Mouse (Mus musculus) heart, postnatal 25 days (tissue): Measurements from ENCODE around the gene Tgfb1. TPM values are rescaled to one million over a fixed set of nuclear protein-coding genes. Genes with fewer than 3 reads are reported as not detected.
"Not testable (repeated sequence)": the region's sequence is repeated elsewhere in the genome, so short reads cannot be mapped to it uniquely, and the experiment has no call there.

Experiments used
- DNase-seq: peaks from one replicate; pipeline ENCODE4 v3.0.0; 2022; ENCODE audit warnings: low spot score
- intact Hi-C: fragments of 180-260 bp; cut with DNase I; formaldehyde crosslinking; loops from one replicate; pipeline ENCODE4 v1.15.1; 2025
- total RNA-seq, 2 experiments: library from RNA; stranded (reverse); gene quantifications; 2 replicates each; pipeline ENCODE4 v1.2.3; 2021

The Tgfb1 gene
- total RNA-seq, 2 experiments from 2014 or later, result 23.8 to 24.5 TPM

- intact Hi-C loops, result loop anchor here (2.0 kb wide), 1 partner anchor 29 kb away; no protein-coding TSS in a partner anchor
- DNase-seq, result not testable (repeated sequence)
Measured at GRCm38 (mm10) chr7:25721776-25722175, 35.0 kb downstream of the Tgfb1 start.

DNA sequence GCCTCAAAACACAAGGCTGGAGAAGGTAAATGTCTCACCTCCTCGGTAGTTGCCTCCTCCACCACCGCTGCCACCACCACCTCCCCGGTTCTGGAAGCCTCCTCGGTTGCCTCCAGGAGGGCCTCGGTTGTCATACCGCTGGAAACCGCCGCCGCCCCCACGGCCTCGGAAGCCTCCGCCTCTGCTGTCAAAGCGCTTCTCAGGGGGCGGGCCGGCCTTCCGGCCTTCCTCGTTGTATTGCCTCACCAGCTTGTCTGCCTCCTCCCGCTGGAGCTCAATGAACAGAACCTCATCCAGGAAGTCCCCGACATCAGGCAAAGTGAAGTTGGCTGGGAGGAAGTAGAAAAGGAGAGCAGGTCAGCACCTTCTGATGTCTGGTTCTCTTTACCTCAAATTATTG is 39.1 kb downstream of the Tgfb1 start:
- intact Hi-C loops, result no loop called here

DNA sequence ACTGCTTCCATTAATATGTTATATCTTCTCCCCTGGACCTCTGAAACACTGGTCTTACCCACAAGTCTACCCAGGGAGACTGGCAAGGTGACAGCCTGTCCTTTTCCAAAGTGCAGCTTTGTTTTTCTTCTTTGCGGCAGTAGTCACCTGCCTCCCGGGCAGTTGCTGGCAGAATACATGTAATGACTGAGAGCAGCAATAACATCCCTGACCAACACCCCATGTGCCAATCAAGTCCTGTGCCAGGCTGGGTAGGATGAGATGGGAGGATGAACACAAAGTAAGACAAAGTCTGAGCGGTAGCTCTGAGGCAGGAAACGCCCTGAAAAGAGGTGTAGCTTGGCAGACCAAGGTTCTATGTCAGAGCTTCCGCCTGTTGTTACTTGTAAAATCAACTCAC is 41.0 kb downstream of the Tgfb1 start:
- intact Hi-C loops, result no loop called here

More for the DNA sequence above, 39.1 kb downstream of the Tgfb1 start:
- no peak for DNase-seq

GRCm38 (mm10) chr7:25729396-25729795 is 42.6 kb downstream of the Tgfb1 start:
- DNase-seq, result no peak
- intact Hi-C loops, result no loop called here

More for the DNA sequence above, 41.0 kb downstream of the Tgfb1 start:
- DNase-seq, result no peak

GRCm38 (mm10) chr7:25729862-25730261 is 43.1 kb downstream of the Tgfb1 start:
- intact Hi-C loops, result no loop called here
- DNase-seq, result peak; percentile 64

DNA sequence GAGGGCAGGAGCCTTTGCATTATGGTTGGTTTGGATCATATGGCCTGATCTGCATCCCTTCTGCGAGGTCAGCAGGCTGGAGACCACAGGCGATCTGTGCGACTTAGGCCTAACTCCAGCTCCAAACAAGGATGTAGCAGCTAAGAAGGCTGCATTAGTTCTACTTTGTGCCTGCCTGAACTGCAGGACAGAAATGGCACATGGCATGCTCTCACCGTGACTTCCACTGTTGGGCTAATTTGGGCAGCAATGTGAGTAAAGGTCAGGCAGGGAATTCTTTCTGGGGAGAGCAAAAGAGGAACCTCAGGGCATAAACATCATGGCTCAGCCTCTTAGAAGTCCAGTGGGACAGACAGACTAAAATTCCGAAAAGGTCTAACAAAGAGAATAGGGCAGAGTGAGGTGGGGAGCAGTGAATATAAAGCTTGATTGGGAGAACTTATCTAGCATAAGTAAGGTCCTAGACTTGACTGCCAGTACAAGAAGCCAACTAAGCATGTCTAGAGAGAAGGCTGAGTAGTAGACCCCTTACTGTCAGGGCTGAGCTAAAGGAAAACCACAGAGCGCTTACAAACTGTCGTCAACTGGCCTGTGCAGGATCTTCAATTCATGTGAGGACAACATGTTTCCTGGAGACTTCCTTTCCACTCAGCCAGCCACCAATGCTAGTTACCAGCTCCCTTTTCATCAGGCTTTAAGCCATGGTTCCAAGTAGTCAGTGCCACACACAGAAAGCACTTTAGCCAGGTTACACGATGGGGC is 44.7 kb downstream of the Tgfb1 start:
- DNase-seq, result no peak
- intact Hi-C loops, result loop anchor here (2.0 kb wide), 1 partner anchor 15 kb away; no protein-coding TSS in a partner anchor

GRCm38 (mm10) chr7:25734991-25735390 is 48.2 kb downstream of the Tgfb1 start:
- intact Hi-C loops, result no loop called here
- no peak for DNase-seq

DNA sequence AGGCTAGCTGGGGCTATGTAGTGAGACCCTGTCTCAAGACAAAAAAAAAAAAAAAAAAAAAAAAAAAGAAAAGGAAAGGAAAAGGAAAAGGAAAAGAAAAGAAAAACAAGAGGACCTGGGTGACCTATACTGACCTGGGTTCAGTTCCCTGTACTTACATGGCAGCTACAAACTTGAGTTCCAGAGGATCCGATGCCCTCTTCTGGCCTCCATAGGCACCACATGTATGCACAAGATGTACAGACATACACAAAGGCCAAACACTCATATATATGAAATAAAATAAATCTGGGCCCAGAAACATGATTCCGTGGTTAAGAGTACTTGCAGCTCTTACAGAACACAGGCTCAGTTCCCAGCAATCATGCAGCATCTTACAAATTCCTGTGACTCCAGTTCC is 50.1 kb downstream of the Tgfb1 start:
- no peak for DNase-seq
- intact Hi-C loops, result no loop called here

- DNase-seq, result no peak
- intact Hi-C loops, result no loop called here
Measured at GRCm38 (mm10) chr7:25738277-25738676, 51.5 kb downstream of the Tgfb1 start.

DNA sequence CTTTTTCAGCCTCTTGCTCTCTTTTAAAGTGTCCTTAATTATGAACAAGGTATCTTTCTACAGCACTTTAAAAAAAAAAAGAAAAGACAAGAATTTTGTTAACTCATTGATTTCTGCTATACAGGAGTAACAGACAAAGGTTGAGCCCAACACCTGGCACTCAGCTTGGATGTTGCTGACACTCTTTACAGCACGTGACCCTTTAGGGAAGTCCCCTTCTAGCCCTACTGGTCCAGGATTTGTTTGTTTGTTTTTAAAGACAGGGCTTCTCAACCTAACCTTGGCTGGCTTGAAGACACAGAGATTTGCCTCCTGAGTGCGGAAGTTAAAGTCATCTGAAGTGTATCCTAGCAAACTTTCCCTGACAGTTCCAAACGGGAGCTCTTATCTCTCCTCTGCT is 60.0 kb downstream of the Tgfb1 start:
- intact Hi-C loops, result loop anchor here (2.0 kb wide), 1 partner anchor 14 kb away; no protein-coding TSS in a partner anchor
- no peak for DNase-seq

DNA sequence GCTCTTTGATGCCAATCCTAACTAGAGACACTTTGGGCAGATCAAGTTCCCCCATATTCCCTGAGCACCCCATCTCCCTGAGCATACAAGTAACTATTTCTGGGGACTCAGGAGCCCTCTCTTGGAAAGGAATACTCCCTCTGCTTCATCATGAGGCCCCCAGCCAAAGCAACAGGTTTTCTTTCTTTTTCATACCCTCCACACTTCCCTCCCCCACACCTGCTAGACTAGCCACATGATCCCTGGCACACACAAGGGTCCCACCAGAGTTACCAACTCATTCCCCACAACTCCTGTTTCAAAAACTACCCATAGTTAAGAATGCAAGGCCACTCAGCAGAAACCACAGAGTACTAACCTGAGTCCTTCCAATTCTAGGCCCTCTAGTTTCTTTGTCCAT is 66.3 kb downstream of the Tgfb1 start:
- DNase-seq, result no peak
- intact Hi-C loops, result loop anchor here (5.0 kb wide), 1 partner anchor 71 kb away; the partner anchor contains the start of gene B9d2

DNA sequence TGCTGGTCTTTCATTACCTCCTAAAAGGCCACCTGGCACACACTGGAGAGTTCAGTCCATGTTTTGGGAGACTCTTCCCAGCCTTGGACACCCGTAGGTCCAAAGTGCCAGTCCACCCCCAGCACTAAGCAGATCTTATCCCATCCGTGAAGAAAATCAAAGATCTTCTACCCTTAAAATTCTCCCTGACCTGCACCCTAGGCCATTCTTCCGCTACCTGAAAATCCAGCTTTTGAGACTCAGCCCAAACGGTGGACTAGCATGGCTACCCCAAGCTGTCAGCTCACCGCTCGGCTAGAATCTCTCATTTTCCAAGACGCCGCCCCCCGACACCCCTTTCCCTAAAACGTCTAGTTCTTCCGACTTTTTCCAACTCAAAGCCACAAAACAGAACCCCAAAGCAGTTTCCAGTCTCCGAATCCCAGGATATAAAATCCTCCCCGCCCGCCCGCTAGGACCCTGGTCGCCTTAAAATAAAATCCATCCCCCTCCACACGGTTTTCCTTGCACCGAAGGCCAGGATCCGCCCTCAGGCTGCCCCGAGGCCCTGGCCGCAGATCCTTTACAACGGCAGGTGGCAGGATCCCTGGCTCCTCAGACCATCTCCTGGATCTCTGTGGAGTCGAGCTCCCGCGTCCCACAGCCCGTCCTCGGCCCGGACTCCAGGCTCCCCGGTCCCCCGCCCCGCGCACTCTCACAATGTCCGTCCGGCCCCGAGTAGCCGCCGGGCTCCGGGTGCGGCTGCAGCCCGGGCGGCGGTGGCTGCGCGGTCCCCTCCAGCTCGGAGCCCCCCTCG is 67.0 kb downstream of the Tgfb1 start:
- peak; percentile 22 for DNase-seq
- intact Hi-C loops, result loop anchor here (5.0 kb wide), 1 partner anchor 72 kb away; the partner anchor contains the start of gene B9d2

- intact Hi-C loops, result loop anchor here (5.0 kb wide), 1 partner anchor 72 kb away; the partner anchor contains the start of gene B9d2
- DNase-seq, result no peak
Measured at GRCm38 (mm10) chr7:25754439-25754737, 67.6 kb downstream of the Tgfb1 start.

Other genes with a start within 250 kb of the Tgfb1 start
- gene Ceacam1, start 209.4 kb upstream of the Tgfb1 start, total RNA-seq, result 10 to 100 TPM; 12.4 to 14.7 TPM
- gene Ceacam2, start 147.1 kb upstream of the Tgfb1 start, total RNA-seq, result 1 to 10 TPM; 2.2 to 2.4 TPM
- under 1 TPM in 1 of 2 experiments, not detected in 1; 0.29 TPM for gene Erich4, start 71.1 kb upstream of the Tgfb1 start, total RNA-seq
- gene Dmac2, start 67.6 kb upstream of the Tgfb1 start, total RNA-seq, result 10 to 100 TPM; 60.4 to 65.0 TPM
- 1 to 10 TPM; 2.3 to 4.2 TPM for gene B3gnt8, start 60.3 kb upstream of the Tgfb1 start, total RNA-seq
- gene Bckdha, start 28.0 kb upstream of the Tgfb1 start, total RNA-seq, result 100 to 1,000 TPM; 184 to 199 TPM
- 10 to 100 TPM; 16.0 to 16.3 TPM for gene Exosc5, start 27.8 kb upstream of the Tgfb1 start, total RNA-seq
- not detected for gene Tmem91, start 11.8 kb upstream of the Tgfb1 start, total RNA-seq
- gene B9d2, start 6.2 kb upstream of the Tgfb1 start, total RNA-seq, result 10 to 100 TPM in 1 of 2 experiments, 1 to 10 TPM in 1; 8.3 to 10.9 TPM
- 10 to 100 TPM; 50.3 to 52.7 TPM for gene Ccdc97, start 32.1 kb downstream of the Tgfb1 start, total RNA-seq
- 10 to 100 TPM; 77.8 TPM for gene Hnrnpul1, start 67.8 kb downstream of the Tgfb1 start, total RNA-seq
- gene Axl, start 101.7 kb downstream of the Tgfb1 start, total RNA-seq, result 10 to 100 TPM; 78.6 to 99.4 TPM
- 1 to 10 TPM; 5.8 to 6.3 TPM for gene Cyp2s1, start 129.9 kb downstream of the Tgfb1 start, total RNA-seq
- 1 to 10 TPM; 1.4 to 1.5 TPM for gene Cyp2b10, start 210.6 kb downstream of the Tgfb1 start, total RNA-seq